Mouse (Mus musculus) cortical plate, adult 2 months (tissue): ENCODE measurements around the gene Camk2n1.

Experiments used
- CTCF ChIP-seq: fragments of 200-500 bp; IDR thresholded peaks from 2 replicates; pipeline ENCODE4 v1.5.1; 2011; ENCODE audit warnings: mild to moderate bottlenecking, control low read depth, low read length; ENCODE audit not compliant: insufficient read depth; ENCODE audit errors: extremely low read depth
- POLR2A ChIP-seq: fragments of 200-500 bp; IDR thresholded peaks from 2 replicates; pipeline ENCODE4 v1.6.1; 2011; ENCODE audit warnings: mild to moderate bottlenecking, low read length, control low read depth; ENCODE audit not compliant: insufficient read depth; ENCODE audit errors: extremely low read depth

DNA sequence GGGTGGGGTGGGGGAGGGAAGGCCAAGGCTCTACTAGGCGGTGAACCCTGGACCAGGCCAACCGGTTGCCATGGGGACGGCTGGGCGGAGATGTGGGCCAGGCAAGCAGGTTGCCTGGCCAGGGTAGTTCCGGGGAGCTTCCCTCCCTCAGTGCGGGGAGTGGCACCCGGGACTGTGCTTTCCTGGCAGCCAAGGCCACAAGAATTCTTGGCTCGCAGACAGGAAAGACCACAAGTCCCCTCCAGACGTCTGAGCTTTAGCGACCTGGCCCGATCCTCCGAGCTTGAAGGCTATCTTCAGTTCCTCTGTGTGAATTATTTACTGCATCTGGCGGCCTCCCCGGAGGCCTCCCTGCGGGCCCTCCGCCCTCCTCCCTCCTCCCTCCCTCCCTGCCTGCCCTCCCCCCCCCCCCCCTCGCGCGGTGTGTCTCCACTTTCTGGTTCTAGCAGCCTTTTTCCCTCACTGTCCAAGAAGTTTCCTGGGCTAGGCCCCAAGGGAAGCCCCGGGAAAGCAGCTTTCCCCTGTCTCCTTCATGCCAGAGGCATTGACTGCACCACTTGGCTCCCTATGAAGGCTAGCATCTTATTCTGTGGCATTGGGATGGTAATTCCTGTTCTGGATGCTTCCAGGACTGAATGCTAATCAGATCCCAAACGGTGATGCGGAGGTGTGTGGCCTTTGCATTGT lies 10.7 kb downstream of the Camk2n1 start:
- no peak for TF ChIP-seq CTCF
- TF ChIP-seq POLR2A = no peak
